Mouse (Mus musculus) right cerebral cortex, adult 18-20 months (tissue): ENCODE measurements around the gene Prkn.

ENCODE experiments used
- DNase-seq: peaks from one replicate; pipeline ENCODE4 v3.0.0; 2022; ENCODE audit warnings: mixed read lengths

Prkn gene

GRCm38 (mm10) chr17:11867334-11868095, 1027.3 kb downstream of the Prkn start:
- no peak for DNase-seq

DNA sequence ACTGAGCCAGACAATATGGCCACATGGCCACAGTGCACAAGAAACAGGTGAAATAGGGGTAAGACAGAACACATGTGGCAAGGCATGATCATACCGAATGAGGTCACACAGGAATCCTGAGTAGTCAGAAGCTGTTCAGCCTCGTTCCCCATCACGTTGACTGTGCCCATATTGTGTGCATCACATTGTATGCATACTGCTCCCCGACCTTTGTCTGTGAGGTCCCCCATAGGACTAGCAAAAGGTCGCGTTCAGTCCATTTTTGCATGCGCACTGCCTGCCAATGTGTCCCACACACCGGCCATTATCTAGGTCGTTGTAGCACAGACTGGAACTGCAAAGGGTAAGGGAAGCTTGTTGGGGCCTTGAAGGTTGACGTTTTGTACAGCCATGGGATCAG, 1030.4 kb downstream of the Prkn start:
- DNase-seq, result no peak

- DNase-seq, result no peak
Measured at GRCm38 (mm10) chr17:11876240-11876639, 1036.1 kb downstream of the Prkn start.

GRCm38 (mm10) chr17:11881110-11881820, 1041.1 kb downstream of the Prkn start:
- DNase-seq, result no peak

- DNase-seq, result no peak
Measured at GRCm38 (mm10) chr17:11885601-11886000, 1045.4 kb downstream of the Prkn start.

GRCm38 (mm10) chr17:11886963-11887362, 1046.8 kb downstream of the Prkn start:
- no peak for DNase-seq

DNA sequence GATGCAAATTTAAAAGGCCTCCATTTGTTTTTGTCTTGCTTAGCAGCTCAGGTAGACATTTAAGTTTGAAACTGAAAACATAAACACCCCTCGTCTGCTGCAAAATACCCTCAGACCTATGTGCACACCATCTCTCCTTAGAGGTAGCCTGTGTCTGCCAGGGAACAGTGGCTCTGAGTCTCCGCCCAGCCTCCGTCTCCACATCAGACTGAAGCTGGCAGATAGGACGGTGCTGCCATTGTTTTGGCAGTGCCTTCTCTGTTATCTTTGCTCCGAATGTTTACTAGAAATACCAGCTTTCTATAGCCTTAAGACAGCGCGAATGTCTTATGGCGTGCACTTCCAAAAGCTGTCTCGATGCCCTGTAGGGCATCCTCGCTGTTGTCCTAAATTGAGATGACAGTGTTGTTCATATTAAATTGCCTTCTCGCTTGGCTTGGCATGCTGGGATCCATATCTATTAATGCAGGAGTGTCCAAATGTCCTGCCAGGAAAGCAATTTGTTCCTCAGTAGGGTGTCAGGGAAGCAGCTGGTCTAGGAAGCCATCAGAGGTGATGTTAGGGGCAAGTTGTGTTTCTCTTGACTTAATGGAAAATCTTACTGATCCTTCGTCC, 1047.5 kb downstream of the Prkn start:
- no peak for DNase-seq

GRCm38 (mm10) chr17:11888806-11889205, 1048.6 kb downstream of the Prkn start:
- no peak for DNase-seq

DNA sequence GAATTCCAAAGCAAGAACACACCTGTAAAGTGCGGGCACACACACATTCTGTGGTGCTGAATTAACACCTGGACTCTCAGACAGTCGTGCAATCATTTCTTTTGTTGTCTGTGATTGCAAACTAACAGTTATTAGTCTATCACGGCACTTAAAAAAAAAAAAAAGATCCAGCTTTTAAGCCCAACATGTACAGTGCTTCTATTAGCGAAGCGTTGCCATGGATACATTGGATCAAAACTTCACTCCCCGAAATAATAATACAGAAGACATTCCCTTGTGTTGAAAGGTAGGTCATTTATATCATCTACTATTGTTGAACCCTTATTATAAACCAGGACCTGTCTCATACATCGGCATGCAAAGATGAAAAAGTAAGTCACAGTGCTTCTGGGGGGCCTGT, 1060.1 kb downstream of the Prkn start:
- DNase-seq, result no peak

- DNase-seq, result no peak
Measured at GRCm38 (mm10) chr17:11901731-11902130, 1061.5 kb downstream of the Prkn start.

DNA sequence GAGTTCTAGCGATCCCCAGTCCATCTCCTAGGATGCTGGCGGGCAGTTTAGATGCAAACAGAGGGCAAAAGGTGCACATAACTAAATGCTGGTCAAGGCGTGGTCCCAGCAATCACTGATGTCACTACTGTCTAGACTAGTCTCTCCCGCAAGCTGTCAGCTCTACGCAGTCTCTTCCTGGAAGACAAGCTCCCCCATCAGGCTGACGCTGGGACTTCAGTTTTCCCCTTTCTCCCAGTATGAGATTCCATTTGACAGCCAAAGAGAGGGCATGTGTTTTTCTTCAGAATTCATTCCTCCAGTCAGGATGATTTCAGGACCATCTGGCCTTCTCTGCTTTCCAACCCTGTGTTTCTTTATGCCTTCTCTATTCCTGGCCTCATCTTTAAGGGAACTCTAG, 1062.8 kb downstream of the Prkn start:
- peak; percentile 34 for DNase-seq

DNA sequence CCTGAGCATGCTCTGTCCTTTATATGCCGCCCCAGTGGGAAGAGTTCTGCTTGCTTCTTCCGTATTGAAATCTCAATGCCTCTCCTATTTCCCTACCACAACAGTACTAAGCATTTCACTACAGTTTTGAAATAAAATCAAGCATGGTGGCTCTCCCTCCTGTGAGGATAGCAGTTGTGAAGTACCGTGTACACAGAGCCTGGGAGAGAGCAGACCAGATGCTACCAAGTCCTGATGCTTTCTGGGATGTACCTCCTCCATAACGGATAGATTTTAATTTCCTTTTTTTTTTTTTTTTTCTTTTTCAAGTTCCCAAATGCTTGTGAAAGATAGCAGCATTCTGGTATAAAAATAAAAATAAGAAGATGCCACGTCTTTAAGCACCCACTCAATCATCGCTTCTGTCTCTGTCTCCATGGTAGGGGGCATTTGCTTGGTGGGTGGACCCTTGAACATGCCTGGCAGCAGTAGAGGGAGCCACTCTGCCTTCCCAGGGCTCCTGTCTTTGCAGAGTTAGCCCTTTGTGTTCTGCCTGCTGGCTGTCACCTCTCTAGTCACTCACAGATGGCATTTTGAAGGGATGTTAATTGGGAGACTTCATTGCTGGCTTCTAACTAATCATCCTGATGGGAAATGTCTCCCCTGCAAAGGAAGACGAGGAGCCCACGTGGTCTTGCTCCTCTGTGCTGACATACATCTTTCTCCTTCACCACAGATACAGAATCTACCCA, 1070.6 kb downstream of the Prkn start:
- no peak for DNase-seq

DNA sequence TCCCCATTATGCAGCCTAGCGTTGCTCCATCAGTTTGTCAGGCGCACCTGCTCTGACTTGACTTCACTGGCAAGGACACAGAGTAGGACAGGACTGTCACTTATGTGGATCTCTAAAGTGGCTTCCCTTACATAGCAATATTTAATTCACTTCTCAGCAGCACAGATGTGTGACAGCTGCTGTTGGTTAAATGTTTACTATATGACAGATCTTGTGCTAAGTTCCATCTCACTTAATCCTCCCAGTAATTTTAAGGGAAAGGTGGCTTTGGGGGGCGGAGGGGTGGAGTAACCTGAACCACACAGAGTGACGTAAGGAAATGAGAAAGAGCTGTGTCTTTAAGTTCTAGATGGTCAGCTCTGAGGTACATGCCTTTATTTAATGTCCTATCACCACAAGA, 1072.0 kb downstream of the Prkn start:
- no peak for DNase-seq

DNA sequence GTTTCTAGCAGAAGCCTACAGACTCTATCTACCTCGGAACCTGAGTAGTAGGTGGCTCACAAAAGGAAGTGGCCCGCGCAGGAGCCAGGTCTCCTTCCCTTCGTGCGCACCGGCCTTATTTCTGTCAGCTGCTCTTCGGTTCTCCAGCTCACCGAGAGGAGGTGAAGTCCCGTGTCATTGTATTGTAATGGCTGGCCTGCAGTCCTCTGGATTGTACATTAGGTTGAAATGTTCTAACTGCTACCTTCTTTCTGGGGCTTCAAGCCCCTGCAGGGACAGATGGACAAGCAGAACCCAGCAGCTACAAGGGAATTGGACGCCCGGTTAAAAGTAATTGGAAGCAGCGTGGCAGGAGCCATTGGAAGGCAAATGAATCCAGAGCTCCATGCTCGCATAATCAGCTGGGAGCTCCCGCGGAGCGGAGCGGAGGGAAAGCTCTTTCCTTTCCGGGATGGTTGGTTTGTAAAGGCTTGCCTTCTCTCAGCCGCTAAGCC, 1072.7 kb downstream of the Prkn start:
- peak; percentile 32 for DNase-seq

- no peak for DNase-seq
Measured at GRCm38 (mm10) chr17:11913620-11914019, 1073.4 kb downstream of the Prkn start.

DNA sequence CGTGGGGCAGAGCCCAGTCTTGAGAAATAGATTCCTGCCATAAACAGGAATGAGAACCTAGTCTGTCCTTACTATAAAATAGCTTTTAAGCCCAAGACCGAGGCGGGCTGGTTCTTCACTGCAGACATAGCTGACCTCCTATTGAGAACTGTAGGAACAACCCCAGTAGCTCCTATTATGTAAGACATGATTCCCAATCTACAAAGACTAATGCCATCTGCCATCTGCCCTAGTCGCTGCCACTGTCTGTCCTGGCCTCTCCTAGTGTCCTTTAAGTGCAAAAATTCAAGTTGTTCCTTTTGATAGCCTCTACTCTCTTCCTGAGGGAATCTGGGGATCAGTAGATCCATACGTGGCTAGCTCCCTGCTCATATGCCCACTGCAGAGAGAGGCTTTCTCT, 1074.3 kb downstream of the Prkn start:
- no peak for DNase-seq

GRCm38 (mm10) chr17:11918123-11918801, 1078.1 kb downstream of the Prkn start:
- peak; percentile 37 for DNase-seq

DNA sequence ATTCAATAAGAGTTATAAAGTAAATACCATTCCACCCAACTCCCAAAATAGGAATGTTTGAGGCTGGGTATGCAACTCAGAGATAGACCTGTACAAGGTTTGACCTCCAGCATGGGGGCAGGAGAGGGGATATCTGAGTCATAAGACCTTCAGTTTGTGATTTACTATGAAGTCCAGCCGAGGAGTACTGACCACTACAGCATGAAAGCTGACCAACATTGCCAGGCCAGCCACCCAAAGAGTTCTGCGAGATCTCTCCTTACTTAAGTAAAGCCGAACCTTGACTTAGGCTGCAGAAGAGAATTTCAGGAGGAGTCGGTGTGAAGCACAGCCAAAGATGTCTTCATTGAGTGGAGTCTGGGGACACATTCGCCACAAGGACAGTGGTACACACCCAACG, 1079.4 kb downstream of the Prkn start:
- DNase-seq, result no peak

DNA sequence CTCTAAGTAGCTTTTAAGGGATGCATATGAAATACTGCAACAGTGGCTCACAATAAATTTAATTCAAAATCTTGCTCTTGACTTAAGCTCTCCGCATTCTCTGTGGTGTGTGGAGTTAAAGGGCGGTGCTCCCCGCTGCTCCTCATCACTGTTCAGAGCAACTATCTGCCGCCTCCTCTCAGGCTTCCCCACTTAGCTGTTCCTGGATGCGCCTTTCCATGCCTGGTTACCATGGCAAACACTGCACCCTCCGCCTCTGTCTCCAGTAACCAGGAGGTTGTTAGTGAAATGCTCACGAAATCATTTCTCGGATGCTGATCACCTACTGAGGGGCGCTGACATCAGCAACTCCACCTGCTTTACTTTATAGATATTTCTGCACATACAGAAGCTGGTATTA, 1080.8 kb downstream of the Prkn start:
- DNase-seq, result peak; percentile 75

DNA sequence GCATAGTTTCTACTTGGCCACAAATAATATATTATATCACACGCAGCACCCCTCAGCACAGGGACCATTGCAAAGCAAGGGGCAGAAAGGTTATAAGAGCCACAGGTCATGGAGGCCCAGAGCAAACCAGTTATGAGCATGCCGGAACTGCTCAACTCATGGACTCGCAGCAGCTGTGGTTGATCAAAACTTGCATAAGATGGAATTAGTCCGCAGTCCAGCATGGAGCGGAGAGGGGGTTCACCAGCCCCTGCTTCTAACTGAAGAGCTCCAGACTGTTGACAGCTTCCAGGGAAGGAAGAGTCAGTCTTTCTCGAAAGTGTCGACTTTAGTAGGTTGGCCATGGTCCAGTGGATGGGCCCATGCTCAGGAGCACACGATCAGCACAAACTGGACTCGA, 1083.8 kb downstream of the Prkn start:
- no peak for DNase-seq

- DNase-seq, result no peak
Measured at GRCm38 (mm10) chr17:11926865-11927386, 1086.7 kb downstream of the Prkn start.

- no peak for DNase-seq
Measured at GRCm38 (mm10) chr17:11931641-11932040, 1091.5 kb downstream of the Prkn start.
